ENCODE assay signal across 15 mouse cellular contexts in the genomic region with DNA sequence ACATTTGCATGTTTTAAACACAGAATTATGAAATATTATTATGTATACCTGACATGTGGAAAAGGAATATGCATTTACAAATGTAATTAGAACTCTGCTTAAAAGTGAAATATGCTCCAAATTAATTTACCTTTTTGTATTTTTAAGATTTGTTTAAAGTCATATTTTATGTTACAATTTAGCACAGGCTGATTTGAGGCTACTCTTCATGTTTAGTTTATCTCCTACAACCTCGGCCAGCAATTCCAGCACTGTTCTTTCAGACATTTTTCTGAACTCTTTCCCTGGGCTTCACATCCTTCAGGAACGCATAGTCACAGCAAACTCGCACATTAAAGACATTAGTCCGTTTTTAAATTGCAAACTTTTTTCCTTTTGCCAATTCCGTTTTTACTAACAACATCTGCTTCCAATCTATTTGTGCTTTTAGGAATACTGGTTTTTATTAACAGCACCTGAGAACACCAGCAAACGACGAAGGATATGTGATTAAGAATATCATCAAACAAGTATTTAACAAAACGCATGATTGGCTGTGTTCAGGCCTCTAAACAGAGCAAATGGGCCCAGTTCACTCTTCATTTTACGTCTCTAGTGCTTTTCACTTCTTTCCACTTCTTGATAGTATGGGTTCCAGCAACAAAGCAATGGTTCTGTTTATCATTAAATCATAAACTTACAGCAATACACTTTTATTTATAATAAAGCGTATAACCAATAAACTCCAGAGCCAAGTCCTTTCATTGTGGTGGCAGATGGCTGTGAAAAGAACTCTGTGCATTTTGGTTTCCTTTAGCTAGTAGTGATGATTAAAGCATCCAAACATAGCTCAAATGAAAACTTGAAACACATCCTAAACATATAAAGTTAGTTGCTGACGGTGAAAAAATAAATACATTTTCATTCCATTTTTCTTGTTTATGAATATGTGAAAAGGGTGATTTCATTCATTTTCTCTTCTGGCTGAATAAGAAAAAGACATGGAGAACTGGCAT.
DNase-seq lines count a peak whose midpoint lies in the region; ATAC-seq lines count a peak whose summit lies in the region.
"Had no signal": no experiment of that assay in that cellular context is flagged by ENCODE, and none has a peak within 500 bp of the region (broad histone marks: within the 10 kb centered on the region; RNA-seq: fewer than 3 reads in every experiment).

No protein-coding gene starts in this region.

- no peak overlapping the region for H3K4me2 ChIP-seq in hindbrain, embryonic 14.5 days (replicated peaks)
- H3K4me2 ChIP-seq in hindbrain, embryonic 16.5 days (ENCODE audit: low read length), result no peak overlapping the region
- H3K4me2 ChIP-seq in limb, embryonic 12.5 days, result peak overlapping the region; percentile 31; the same call in 1 of the 2 replicates
- H3K4me2 ChIP-seq: hindbrain, embryonic 15.5 days; liver, embryonic 13.5 days had no signal

- no peak overlapping the region for H3K9ac ChIP-seq in hindbrain, embryonic 14.5 days
- H3K9ac ChIP-seq in hindbrain, embryonic 16.5 days (ENCODE audit: low read depth, low read length), result no peak overlapping the region
- H3K9ac ChIP-seq in limb, embryonic 12.5 days (replicated peaks), result peak overlapping the region; percentile 37; the same call in 1 of the 2 replicates
- H3K9ac ChIP-seq: hindbrain, embryonic 15.5 days; liver, embryonic 13.5 days had no signal

- no peak overlapping the region for H3K27ac ChIP-seq in hindbrain, embryonic 14.5 days
- H3K27ac ChIP-seq in hindbrain, embryonic 16.5 days (ENCODE audit: low read depth, low read length), result no peak overlapping the region
- peak overlapping the region; percentile 84 for H3K27ac ChIP-seq in limb, embryonic 12.5 days
- H3K27ac ChIP-seq: hindbrain, embryonic 15.5 days; liver, embryonic 13.5 days had no signal

- no peaks in the 10 kb centered on the region for H3K9me3 ChIP-seq in hindbrain, embryonic 14.5 days (ENCODE audit: control insufficient read depth, low read length)
- no peaks in the 10 kb centered on the region for H3K9me3 ChIP-seq in hindbrain, embryonic 16.5 days (ENCODE audit: control insufficient read depth, low read length)
- no peaks in the 10 kb centered on the region for H3K9me3 ChIP-seq in limb, embryonic 12.5 days
- H3K9me3 ChIP-seq: G1E; hindbrain, embryonic 15.5 days; liver, embryonic 13.5 days had no signal

- peak; percentile 58 for DNase-seq in hindbrain, embryonic 14.5 days (ENCODE audit: low spot score)
- DNase-seq in thymus, postnatal 25 days, result peak; percentile 6
- no peak for DNase-seq in thymus, postnatal 4 days
- no peak for DNase-seq in gastrocnemius, postnatal 4 days (ENCODE audit: low spot score in 2 of 2)
- no peak for DNase-seq in frontal cortex, postnatal 25 days (ENCODE audit: low spot score in 2 of 2)
- DNase-seq: adrenal gland, postnatal 36 days; cerebellum, adult 9-11 months; kidney, adult 11 months; liver, embryonic 13.5 days; thymus, adult 18-20 months had no signal

- 7% methylated on average over 11 of the region's 11 CpGs for WGBS in hindbrain, embryonic 14.5 days
- 9% methylated on average over 11 of the region's 11 CpGs for WGBS in hindbrain, embryonic 16.5 days
- 3% methylated on average over 11 of the region's 11 CpGs for WGBS in limb, embryonic 12.5 days

- H3K4me1 ChIP-seq in hindbrain, embryonic 14.5 days (replicated peaks; ENCODE audit: control insufficient read depth, insufficient read depth, low read length), result no peaks in the 10 kb centered on the region
- H3K4me1 ChIP-seq in hindbrain, embryonic 16.5 days (ENCODE audit: control insufficient read depth, insufficient read depth, low read depth, low read length), result no peaks in the 10 kb centered on the region
- peaks cover 40% of the 10 kb centered on the region for H3K4me1 ChIP-seq in limb, embryonic 12.5 days (replicated peaks)
- H3K4me1 ChIP-seq: hindbrain, embryonic 15.5 days had no signal

- H3K4me3 ChIP-seq in hindbrain, embryonic 14.5 days (replicated peaks; ENCODE audit: low read length), result no peak overlapping the region
- H3K4me3 ChIP-seq in hindbrain, embryonic 16.5 days (ENCODE audit: low read length), result no peak overlapping the region
- no peak overlapping the region for H3K4me3 ChIP-seq in limb, embryonic 12.5 days (replicated peaks)
- H3K4me3 ChIP-seq: erythroblast, embryonic 14.5 days; hindbrain, embryonic 15.5 days; liver, embryonic 13.5 days had no signal

- ATAC-seq in hindbrain, embryonic 14.5 days (ENCODE audit: low FRiP score), result no peak
- ATAC-seq in hindbrain, embryonic 16.5 days, result no peak
- ATAC-seq in limb, embryonic 12.5 days (ENCODE audit: insufficient number of reproducible peaks, insufficient read depth, low FRiP score, low TSS enrichment, low read depth), result no peak

- H3K36me3 ChIP-seq in hindbrain, embryonic 14.5 days (replicated peaks; ENCODE audit: control insufficient read depth, insufficient read depth), result no peaks in the 10 kb centered on the region
- no peaks in the 10 kb centered on the region for H3K36me3 ChIP-seq in hindbrain, embryonic 16.5 days (ENCODE audit: control insufficient read depth, insufficient read depth, low read length)
- no peaks in the 10 kb centered on the region for H3K36me3 ChIP-seq in limb, embryonic 12.5 days
- H3K36me3 ChIP-seq: G1E; hindbrain, embryonic 15.5 days; liver, embryonic 13.5 days had no signal

- peaks cover 93% of the 10 kb centered on the region for H3K27me3 ChIP-seq in hindbrain, embryonic 14.5 days (ENCODE audit: control insufficient read depth, insufficient read depth, low read length)
- peaks cover 46% of the 10 kb centered on the region for H3K27me3 ChIP-seq in hindbrain, embryonic 16.5 days (replicated peaks; ENCODE audit: control insufficient read depth, insufficient read depth, low read length)
- H3K27me3 ChIP-seq in limb, embryonic 12.5 days, result 0 out of 2 replicates have a peak, but pooled peaks cover 7% of the 10 kb centered on the region

Comparison
In these comparisons a context has a peak if more than half of its experiments do, and no peak if none do; other contexts are left out.
1. DNase-seq: peak in hindbrain, embryonic 14.5 days (single experiment) and thymus, postnatal 25 days (single experiment); none in thymus, postnatal 4 days (single experiment), gastrocnemius, postnatal 4 days (0 of 2) and frontal cortex, postnatal 25 days (0 of 2).